Mouse (Mus musculus) embryo, embryonic 9.5 days (tissue): ENCODE results near the gene Gins2.
A peak's percentile ranks its signal among the peaks of the same experiment; 100 is the strongest.

ENCODE experiments used
- DNase-seq: peaks from one replicate; pipeline ENCODE4 v3.0.0-alpha.2; 2017; ENCODE audit errors: extremely low spot score

The Gins2 gene

DNA sequence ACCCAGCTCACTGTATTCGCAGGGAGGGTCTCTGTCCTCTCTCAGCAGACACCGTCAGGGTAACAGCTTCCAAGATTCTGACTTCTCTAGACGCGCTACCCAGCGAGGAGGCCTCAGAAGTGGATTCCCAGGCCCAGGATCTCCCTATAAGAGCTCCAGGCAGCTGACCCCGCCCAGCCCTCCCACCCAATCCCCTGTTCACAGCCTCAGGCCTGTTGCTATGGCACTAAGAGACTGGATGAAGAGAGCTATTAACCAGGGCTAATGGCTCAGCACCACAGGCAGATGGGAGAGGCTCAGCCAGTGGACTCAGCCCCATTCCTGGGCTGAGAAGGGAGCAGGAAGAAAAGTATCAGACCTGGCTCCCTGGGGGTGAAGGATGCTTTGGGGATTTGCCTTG lies 13.6 kb upstream of the Gins2 start:
- DNase-seq = no peak

DNA sequence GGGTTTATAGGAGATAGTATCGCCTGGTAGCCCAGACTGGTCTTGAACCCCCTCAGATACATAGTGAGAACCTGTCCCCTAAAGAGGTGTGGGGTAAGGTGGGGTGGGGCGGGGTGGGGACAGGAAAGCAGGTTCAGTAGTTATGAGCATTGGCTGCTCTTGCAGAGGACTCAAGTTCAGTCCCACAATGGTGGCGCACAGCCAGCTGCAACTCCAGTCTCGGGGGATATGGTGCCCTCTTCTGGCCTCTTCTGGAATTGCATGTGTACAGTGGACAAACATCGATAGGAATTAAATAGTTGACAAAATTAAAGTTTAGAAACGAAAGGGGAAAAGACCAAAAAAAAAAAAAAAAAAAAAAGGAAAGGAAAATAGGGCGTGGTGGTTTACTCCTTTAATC lies 10.4 kb upstream of the Gins2 start:
- peak; percentile 52 for DNase-seq

DNA sequence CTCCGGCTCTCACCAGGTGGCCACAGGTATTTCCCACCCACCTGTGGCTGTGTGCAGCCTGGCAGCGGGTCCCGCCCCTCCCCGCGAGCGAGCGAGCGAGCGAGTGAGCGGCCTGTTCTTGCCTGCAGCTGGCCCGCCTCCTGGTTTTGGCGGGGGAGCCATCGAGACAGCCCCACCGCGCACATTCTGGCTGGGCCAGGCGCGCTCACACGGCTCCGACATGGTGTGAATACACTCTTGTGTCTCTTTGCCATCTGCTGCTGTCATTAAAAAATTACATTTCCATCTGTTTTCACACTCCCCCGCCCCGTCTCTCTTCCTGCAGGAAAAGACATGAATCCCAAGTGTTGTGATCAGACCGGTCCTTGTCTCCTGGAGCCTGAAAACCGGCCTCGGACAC lies 9.5 kb upstream of the Gins2 start:
- no peak for DNase-seq

DNA sequence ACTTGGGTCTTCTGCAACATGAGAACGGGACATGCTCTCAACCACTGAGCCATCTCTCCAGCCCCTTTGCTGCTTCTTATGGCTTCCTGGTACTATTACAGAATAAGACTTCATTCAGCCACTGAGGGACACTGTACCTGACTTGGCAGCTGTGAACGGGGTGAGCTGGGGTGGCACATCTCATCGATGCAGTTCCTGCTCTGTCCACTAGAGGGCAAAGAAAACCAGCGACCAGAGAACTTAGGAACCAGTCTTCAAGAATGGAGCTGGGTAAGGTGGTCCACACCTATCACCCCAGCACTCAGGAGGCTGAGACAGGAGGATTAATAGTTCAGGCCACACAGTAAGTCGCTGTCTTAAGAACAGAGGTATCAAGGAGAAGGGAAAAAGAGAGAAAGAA lies 6.9 kb upstream of the Gins2 start:
- peak; percentile 75 for DNase-seq

DNA sequence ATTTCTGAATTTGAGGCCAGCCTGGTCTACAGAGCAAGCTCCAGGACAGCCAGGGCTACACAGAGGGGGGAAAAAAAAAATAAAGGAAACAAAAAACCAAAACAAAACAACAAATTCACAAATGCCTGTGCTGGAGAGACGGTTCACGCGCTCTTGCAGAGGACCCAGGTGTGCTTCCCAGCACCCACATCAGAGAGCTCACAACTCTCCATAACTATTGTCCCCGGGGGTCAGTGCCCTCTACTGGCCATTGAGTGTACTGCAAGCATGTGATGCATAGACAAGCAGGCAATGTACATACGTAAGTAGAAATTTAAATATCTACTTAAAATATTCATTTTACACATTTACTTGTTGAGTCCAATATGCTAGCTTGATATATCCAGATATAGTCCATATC lies 5.5 kb upstream of the Gins2 start:
- no peak for DNase-seq

DNA sequence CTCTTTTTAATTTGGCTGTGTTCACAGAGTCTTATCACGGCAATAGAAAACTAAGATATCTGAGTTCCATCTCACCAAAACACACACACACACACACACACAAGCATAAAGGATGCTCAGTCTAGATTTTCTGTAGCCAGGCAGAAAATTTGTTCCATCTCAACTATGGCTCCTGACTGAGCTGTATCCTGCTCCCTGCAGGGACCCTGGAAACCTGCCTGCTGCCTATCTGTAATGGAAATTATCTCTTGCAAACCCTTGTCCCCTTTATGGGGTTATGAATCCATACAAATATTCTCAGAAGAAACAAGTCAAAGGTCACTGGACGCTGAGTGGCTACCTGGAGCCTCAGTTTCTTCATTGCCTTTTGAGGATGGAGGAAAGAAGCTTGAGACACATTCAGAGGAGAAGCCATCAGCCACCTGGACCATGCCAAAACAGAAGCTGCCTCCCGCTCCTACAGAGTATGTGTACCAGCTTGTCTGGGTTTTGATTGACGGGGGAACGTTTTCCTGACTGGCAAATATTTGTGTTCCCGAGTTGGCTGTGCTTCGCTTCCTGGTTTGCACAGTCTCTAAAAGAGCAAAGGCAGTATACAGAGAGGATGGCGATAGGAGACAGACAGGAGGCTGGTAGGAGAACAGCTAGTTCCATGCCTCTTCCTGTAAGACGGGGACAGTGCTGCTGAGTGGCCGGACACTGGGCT lies 2.6 kb upstream of the Gins2 start:
- no peak for DNase-seq

DNA sequence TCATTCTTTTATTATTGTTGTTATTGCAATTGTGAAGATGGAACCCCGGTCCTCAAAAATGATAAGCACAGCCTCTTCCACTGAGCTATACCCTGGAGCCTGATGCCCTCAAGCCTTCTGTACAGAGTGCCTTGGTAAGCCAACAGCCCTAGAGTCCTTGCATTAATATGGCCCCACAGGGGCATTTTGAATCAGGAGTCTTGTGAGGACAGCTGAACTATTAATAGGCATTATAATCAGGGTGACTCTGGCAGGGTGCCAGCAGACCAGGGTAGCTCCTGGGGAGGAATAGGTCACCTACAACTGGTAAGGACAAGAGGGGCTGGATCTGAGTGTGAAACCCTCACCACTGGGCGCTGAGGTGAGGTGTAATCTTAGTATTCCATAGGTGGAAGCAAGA lies 817 bp upstream of the Gins2 start:
- DNase-seq = no peak

DNA sequence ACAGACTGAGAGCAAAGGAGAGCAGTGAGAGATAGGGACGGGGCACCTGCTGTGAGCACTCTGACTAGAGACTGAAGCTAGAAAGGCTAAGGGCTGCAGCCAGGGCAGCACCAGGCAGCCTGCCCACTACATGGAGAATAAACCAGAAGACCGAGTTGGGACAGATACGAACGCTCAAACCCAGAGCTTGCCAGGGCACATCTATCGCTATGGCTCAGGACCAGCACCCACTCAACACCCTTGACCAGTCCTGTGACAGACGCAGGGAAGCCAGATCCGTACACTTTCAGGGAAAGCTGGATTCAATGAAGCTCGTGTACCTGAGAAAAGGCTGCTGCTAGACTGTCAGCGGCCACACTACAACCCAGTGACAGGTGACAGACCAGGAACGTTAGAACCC lies 3.6 kb downstream of the Gins2 start:
- no peak for DNase-seq

DNA sequence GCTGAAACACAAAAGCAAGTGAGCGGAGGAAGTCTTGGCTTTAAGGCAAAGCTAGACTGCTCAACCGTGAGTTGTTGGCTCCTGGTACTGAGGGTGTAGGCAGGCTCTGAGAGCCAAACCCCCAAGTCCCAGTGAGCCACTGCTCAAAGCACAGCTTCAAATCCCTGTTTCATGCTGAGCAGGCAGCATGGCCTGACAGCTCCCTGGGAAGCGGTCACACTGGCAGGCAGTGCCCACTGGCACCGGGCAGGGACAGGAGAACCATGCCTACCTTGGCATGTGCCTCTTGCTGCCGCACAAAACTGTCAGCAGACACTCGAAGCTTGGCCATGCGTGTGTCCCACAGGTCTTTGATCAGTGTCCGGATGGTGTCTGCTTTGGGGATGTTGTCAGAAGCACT lies 7.3 kb downstream of the Gins2 start:
- DNase-seq = no peak

DNA sequence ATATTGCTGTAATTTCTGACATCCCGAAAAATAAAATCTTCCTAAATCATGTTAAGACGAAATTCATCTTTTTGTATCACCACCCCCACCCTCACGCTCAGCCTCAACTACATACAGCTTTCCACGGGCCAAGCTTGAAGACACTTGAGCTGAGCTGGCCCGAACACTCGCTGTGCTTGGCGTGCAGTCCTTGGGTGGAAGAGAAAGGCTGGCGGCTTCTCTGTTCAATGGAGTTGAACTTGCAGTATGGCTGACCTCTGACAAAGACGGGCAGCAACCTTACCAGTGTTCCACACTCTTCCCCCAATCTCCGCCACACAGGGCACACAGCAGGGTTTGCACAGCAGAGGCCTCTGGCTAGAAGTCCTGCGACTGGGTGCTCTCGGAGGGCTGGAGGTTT lies 7.8 kb downstream of the Gins2 start:
- no peak for DNase-seq

DNA sequence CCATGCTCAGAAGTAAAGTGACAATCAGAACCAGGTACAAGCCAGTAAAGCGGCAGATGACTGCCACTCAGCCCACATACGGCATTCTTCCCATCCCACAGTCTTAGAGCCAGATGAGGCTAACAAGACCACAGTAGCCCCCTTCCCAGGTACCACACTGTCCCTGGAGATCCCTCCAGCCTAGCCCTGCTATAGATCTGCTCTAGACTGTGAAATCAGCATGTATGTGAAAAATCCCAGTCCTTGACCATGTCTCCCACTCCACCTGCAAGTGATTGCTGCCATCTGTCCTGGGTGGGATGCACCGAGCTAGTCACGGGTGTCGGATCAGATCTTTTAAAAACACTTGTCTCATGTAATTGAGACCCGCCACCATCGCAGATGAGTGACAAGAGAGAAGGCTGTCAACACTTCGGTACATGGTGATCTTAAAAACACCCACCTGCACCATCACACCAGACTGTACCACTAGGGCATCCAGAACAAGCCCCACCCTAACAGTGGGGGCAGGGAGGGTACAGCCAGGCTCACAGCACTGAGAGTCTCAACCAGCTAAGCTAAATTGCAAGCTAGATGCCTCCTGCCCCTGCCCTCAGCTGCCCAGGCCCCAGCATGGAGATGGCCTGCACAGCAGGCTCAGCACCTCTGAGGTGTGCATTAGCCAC lies 8.6 kb downstream of the Gins2 start:
- DNase-seq = no peak

DNA sequence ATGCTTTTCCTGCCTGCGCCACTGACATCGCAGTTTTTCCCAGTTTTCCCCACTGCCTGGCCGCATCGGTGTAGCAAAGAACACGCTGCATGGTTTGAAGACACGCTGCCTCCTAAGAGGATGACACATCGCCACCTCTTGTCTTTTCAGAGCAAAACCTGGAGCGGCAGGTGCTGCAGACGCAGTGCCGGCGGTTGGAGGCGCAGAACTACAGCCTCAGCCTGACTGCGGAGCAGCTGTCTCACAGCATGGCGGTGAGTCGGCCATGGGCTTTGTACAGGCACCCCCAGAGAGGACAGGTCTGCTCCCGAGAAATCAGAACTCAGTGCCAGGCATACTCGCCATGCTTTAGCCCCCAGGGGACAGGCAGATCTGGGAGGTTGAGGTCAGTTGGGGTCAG lies 11.3 kb downstream of the Gins2 start:
- no peak for DNase-seq

DNA sequence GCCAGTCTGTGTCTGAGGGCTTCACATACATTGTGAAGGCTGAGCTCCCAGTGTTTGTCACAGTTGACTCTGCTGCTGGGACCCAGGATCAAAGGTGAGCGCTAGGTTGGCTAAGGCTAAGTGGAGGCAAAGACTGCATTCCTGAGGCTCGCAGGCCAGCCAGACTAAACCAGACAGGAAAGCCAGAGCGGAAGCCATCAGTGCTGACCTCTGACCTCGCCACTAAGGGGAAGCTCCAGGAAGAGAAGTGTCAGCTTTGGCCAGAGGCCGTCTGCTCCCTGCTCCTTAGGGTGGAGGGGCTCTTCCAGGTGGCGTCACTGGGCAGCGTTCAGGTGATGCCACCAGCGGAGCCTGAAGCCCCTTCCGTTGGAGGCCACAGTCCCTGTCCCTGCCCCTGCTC lies 13.3 kb downstream of the Gins2 start:
- DNase-seq = peak; percentile 71

DNA sequence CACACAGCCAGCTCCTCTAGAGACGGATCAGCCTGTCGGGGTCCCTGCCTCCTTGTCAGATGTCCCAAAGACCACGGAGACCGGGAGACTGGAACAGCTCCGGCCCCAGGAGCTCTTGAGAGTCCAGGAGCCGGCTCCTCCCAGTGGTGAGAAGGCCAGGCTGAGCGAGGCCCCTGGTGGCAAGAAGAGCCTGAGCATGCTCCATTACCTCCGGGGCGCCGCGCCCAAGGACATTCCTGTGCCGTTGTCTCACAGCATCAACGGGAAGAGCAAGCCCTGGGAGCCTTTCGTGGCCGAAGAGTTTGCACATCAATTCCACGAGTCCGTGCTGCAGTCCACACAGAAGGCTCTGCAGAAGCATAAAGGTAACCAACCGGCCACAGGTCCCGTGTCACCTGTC lies 14.2 kb downstream of the Gins2 start:
- DNase-seq = no peak

DNA sequence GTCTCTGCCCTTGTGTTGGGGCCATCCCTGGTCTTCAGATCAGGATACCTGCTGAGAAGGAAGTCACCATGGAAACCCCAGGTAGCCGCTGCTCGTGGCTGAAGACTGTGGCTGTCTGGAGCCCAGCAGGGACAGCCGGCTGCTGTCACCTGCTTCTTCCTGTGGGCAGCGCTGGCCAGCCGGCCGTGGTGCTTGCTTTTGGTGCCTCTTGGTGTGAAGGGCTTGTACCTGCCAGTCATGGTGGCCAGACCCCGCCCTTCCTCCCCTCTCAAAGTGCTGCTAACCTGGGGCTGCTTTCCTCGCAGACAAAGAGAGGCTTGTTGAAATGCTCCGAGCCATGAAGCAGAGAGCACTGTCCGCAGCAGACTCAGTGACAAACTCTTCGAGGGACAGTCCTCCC lies 15.2 kb downstream of the Gins2 start:
- no peak for DNase-seq

DNA sequence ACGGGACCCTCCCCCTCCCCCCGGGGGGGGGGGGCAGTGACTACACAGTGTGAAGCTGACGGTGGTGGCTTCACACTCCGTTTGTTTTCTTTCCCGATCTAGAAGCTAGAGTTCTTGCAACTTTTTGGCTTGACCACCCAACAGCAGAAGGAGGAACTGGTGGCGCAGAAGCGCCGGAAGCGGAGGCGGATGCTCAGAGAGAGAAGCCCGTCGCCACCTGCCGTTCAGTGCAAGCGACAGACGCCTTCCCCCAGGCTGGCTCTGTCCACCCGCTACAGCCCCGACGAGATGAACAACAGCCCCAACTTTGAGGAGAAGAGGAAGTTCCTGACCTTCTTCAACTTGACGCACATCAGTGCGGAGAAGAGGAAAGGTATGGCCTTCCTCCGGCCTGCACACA lies 16.6 kb downstream of the Gins2 start:
- DNase-seq = no peak

DNA sequence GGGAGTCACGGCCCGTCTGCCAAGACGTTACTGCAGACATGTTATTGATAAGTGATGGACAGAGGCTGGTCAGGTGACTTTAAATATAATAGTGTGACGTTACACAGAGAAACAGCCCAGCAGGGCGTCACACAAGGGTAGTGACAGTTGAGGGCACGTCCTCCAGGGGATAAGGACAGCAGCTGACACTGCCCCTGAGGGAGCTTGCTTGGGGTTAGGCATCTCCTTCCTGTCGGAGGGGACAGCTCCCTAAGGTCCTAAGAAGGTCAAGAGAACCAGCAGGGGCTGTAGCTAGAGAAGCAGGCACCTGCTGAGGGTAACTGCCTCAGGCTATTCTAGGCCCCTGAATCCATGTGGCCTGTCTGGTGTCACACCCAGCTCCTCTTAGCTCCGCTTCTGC lies 17.5 kb downstream of the Gins2 start:
- no peak for DNase-seq

DNA sequence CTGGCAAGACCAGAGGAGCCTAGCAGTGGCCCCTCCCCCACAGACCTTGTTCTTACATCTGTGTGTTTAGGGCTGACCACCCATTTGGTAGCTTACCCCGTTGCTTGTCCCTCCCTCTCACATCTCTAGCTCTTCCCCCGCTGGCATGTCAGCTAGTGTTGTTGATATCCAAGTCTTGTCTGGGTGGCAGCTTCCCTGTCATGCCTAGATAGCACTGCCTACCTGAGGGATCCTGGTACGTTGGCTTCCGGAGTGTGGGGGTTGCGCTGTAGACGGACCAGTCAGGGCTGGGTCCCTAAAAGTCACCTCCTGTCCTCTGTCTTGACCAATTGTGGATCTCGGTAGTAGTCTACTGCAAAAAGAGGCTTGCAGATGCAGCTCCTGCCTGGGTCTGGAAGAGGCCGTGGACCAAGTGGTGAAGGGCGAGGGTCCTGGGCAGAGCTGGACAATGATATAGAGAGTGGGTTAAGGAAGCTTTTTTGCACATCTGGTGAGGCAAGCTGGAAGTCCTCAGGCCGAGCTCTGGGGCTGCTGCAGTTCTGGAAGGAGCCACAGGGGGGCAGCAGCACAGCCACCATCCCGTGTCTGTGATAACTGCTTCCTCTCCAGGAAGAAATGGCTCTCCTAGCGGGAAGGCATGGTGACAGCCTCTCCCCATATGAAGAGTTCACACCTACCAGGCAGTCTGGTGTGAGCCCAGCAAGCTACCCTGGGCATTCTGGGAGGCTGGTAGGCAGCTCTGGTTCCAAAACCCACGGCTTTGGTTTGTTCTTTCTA lies 19.0 kb downstream of the Gins2 start:
- DNase-seq = peak; percentile 85

DNA sequence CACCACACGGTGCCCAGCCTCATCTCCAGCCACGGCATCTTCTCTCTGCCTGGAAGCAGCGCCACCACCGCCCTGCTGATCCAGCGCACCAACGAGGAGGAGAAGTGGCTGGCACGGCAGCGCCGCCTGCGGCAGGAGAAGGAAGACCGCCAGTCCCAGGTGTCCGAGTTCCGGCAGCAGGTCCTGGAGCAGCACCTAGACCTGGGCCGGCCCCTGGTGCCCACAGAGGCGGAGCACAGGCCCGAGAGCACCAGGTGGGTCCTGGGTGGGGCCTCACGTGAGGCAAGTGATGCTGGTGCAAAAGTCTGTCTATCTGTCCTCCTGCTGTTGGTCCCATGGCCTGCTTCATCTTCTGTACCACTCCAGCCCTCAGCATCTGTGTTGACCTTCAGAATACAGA lies 20.0 kb downstream of the Gins2 start:
- no peak for DNase-seq

DNA sequence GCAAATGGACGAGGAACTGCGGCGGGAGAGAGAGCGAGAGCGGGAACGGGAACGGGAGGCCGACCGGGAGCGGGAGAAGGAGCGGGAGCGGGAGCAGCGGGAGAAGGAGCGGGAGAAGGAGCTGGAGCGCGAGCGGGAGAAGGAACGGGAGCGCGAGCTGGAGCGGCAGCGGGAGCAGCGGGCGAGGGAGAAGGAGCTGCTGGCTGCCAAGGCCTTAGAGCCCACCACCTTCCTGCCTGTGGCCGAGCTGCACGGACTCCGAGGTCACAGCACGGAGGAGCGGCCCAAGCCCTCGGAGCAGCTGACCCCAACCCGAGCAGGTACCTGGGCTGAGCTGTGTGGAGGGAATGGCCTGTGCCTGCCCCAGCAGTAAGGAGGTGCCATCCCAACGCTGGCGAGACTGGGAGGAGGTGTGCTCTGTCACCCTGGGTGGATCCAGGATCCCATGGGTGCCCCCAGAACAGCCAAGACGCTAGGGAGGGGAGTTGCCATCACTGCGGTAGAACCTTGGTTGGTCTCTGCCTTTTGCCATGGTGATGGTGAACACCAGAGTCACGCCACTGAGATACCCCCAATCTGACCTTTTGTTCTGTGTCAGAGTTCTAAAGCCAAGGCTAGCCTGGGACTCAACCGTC lies 20.8 kb downstream of the Gins2 start:
- DNase-seq = no peak

DNA sequence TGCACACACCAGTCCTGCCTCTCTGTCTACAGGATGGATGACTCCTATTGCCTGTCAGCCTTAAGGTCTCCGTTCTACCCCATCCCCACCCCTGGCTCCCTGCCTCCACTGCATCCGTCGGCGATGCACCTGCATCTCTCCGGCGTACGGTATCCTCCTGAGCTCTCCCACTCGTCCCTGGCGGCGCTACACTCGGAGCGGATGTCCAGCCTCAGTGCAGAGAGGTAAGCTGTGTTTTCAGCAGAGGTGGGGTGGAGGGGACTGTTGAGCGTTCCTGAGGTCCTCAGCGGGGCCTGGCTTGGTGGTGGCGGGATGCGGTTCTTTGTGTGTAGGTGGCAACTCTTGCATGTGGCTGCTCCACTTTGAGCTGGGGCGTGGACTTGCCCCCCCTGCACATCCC lies 21.4 kb downstream of the Gins2 start:
- DNase-seq = no peak

DNA sequence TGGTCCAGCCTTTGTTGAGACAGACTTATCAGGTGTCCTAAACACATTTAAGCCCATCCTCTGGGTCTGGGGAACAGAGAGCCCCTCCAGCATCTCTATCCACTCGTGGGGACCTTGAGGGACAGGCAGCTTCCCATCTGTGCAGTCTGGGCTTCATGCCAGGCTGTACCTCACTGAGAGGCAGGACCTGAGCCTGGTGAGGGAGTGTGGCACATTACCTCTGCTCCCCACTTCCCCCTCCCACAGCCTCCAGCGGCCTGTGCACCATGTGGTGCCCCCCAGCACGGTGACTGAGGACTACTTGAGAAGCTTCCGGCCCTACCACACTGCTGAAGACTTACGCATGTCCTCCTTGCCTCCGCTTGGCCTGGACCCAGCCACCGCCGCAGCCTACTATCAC lies 22.4 kb downstream of the Gins2 start:
- DNase-seq = no peak
